Mouse (Mus musculus): ENCODE data around the gene Ctcf.

DNA sequence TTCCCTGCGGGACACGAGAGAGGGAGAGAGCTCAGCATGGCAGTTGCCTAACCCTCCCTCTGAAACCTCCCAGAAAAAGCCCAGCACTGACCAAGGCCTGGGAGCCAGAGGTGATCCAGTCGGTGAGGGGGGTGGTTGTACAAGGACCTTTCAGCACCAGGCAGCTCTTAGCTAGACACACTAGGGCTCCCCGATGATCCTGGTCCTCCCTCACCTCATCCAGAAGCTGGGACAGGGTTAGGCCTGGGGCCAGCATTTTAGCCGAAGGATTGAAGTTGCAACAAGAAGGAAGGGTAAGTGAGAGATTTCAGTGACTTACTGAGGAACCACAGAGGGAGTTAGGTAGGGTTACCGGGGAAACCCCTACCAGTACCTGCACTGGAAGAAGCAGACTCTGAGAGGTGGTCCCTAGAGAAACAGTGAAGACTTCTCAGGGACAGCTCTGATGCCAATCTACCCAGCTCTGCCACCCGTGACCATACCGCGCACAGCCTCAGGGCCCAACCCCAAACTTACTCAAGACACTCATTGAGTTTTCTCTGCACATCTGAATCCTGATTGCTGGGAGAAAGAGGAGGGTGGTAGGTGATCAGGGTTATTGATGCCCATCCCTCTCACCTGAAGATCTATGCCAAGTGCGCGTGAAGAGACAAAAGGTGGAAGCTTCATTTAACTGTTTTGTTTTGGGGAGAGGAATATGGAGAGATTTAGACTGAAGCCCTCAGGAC, 63.3 kb downstream of the Ctcf start:
- no peak for TF ChIP-seq CTCF (IDR thresholded peaks at IDR 0.05; ENCODE audit: control insufficient read depth, insufficient read depth, insufficient read length)
- no peak for TF ChIP-seq MAX (IDR thresholded peaks at IDR 0.05)
- TF ChIP-seq USF1 (IDR thresholded peaks at IDR 0.05; ENCODE audit: low read depth): no peak
